Mouse (Mus musculus): ENCODE measurements at regions not wholly inside any gene's neighbourhood (a gene's known extent, or its start where the extent isn't known, plus 50 kb on each side); places are given as distances from the start of the nearest gene placed in this dataset.

DNA sequence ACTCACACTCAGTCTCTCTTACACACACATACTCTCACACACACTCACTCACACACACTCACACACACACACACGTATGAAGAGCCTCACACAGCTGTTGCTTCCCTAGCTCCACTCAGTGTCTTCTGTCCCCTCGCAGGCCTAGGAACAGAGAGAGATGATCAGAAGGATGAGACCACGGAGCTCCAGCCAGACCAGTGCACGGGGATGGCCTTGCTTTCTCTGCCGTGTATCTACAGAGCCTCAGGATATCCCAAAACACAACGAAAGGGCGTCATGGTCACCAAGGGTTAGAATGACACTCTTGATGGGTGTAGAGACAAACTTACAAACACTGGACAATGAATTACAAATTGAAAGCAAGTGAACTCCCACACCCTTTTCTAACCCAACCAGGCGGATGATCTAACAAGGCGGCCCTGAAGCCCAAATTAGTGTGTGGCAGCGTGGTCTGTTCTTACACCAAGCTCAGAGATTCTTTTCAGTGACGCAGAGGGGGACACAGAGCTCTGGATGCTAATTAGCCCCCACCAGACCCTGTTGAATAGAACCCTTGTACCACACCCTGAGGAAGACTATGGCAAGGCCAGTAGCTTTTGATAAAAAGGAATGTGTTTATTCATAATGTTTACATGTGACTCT is 83.0 kb downstream of the Gm11011 start:
- no peaks in the 10 kb centered on the region for H3K27me3 ChIP-seq (ENCODE audit: control insufficient read depth, insufficient read depth, insufficient read length)
- H3ac ChIP-seq (ENCODE audit: control insufficient read depth, insufficient read length): no peak overlapping the region
- no peak overlapping the region for H3K4me2 ChIP-seq (ENCODE audit: low read depth)
- TF ChIP-seq POLR2A (IDR thresholded peaks at IDR 0.05; ENCODE audit: insufficient read length, low read depth) (no peak), POLR2AphosphoS2 (IDR thresholded peaks at IDR 0.05; ENCODE audit: insufficient read length, low read depth) (no peak), SRF (IDR thresholded peaks at IDR 0.05; ENCODE audit: control insufficient read depth, insufficient read length, low read depth) (no peak)
- no peaks in the 10 kb centered on the region for H3K36me3 ChIP-seq (ENCODE audit: control insufficient read depth, insufficient read depth)
- no peaks in the 10 kb centered on the region for H3K79me2 ChIP-seq (ENCODE audit: control insufficient read depth, insufficient read depth)
- H3K4me3 ChIP-seq: no peak overlapping the region

DNA sequence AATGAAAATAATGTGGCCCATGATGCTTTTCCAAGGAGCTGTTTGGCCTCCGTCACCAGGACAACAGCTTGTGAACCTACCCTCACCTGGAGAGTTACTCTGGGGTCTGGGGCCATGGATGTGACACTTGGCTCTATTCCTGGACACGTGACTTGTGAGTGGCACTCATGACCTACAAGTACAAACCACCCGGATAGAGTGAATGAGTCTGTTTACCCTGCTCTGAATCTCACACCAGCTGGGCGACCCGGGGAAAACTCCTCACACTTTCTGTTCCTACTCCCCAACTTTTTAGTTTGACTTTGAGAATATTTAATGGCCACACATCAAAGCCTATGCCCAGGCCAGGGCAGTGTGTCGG is 84.0 kb downstream of the Gm11011 start:
- no peaks in the 10 kb centered on the region for H3K79me2 ChIP-seq (ENCODE audit: control insufficient read depth, insufficient read depth)
- H3ac ChIP-seq (ENCODE audit: control insufficient read depth, insufficient read length): no peak overlapping the region
- TF ChIP-seq SRF (IDR thresholded peaks at IDR 0.05; ENCODE audit: control insufficient read depth, insufficient read length, low read depth): no peak
- H3K36me3 ChIP-seq (ENCODE audit: control insufficient read depth, insufficient read depth): no peaks in the 10 kb centered on the region
- H3K27me3 ChIP-seq (ENCODE audit: control insufficient read depth, insufficient read depth, insufficient read length): no peaks in the 10 kb centered on the region
- H3K4me3 ChIP-seq: no peak overlapping the region
- no peak overlapping the region for H3K4me2 ChIP-seq (ENCODE audit: low read depth)

DNA sequence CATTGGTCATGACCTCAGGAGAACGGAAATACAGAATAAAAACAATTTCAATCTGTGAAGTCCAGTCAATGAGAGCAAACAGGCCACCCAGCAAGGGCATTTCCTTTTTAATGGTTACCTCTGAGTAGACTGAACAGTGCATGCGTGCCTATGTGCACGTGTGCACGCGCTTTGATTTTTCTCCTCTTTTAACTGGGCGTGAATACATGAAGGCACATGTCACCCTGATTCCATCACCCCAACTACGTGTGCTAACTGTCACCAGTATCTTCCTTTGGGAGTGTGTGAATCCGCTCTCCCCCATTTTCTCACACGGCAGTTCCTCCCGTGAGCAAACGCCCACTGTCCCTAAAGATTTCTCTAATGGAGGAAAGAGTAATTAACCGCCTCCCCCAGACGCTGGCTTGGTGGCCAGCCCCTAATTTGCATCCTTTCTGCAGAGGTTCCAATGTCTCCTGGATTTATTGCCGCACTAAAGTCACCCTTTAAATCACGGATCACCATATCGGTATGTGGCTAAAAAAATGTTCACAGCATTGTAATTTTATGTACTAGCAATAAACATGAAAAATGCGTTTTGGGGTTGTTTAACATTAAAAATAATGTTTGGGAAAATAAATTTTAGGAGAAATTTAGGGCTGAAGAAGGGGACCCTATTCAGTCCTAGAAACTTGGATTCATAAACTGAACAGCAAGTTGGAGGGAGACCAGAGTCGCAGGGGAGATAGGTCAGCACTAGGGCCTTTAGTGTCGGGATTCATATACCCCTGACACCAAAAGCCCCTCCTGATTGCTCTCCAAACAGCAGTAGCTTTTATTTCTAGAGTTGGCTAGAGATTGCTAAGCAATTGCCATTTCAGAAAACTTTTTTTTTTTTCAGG is 84.6 kb downstream of the Gm11011 start:
- H3K27me3 ChIP-seq (ENCODE audit: control insufficient read depth, insufficient read depth, insufficient read length): no peaks in the 10 kb centered on the region
- H3K36me3 ChIP-seq (ENCODE audit: control insufficient read depth, insufficient read depth): no peaks in the 10 kb centered on the region
- H3K79me2 ChIP-seq (ENCODE audit: control insufficient read depth, insufficient read depth): no peaks in the 10 kb centered on the region
- no peak overlapping the region for H3K4me3 ChIP-seq
- no peak overlapping the region for H3K4me2 ChIP-seq (ENCODE audit: low read depth)
- TF ChIP-seq MAX (IDR thresholded peaks at IDR 0.05; ENCODE audit: low read depth) (no peak), SRF (IDR thresholded peaks at IDR 0.05; ENCODE audit: control insufficient read depth, insufficient read length, low read depth) (no peak), POLR2AphosphoS2 (IDR thresholded peaks at IDR 0.05; ENCODE audit: insufficient read length, low read depth) (no peak), POLR2A (IDR thresholded peaks at IDR 0.05; ENCODE audit: insufficient read length, low read depth) (no peak), REST (IDR thresholded peaks at IDR 0.05; ENCODE audit: insufficient read depth, insufficient read length) (no peak), MYOG (IDR thresholded peaks at IDR 0.05; ENCODE audit: control insufficient read depth in 1 of 3, insufficient read depth in 1 of 3, insufficient read length in 2 of 3, low read depth in 2 of 3) (no peak), USF1 (IDR thresholded peaks at IDR 0.05; ENCODE audit: low read depth) (no peak), CEBPB (IDR thresholded peaks at IDR 0.05; ENCODE audit: insufficient read depth, poor library complexity, severe bottlenecking) (no peak), MYOD1 (IDR thresholded peaks at IDR 0.05; ENCODE audit: control insufficient read depth in 1 of 3, insufficient read length in 2 of 3, low read depth in 2 of 3) (no peak), E2F4 (IDR thresholded peaks at IDR 0.05; ENCODE audit: insufficient read depth) (no peak), TCF3 (IDR thresholded peaks at IDR 0.05; ENCODE audit: insufficient read length, low read depth) (no peak), TCF12 (IDR thresholded peaks at IDR 0.05; ENCODE audit: insufficient read depth, poor library complexity, severe bottlenecking) (no peak)
- H3ac ChIP-seq (ENCODE audit: control insufficient read depth, insufficient read length): no peak overlapping the region

DNA sequence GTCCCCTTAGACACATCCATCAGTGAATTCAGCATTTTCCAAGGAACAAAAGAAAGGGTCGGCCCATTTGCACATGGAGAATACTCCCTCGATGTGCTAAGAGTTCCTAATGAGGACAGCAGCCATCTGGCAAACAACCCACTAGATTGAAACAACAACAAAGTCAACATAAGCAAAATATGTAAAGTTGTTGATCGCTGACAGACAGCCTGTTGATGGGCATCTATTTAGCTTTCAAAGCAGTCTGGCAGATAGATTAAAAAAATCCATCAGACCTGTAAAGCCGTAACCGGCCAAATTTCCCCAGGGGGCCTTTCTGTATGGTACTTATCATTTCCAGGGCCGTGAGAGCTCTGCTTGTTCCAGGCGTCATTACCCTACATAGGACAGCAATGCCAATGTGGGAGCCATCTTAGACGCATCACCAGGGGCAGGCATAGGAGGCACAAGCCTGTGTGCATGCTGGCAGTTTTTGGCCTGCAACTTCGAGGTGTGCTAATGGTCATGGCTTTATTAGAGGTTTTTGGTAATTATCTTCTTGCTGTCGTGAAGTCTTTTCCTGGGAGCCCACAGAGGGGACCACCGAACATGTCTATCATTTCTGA is 85.7 kb downstream of the Gm11011 start:
- H3K4me2 ChIP-seq (ENCODE audit: low read depth): no peak overlapping the region
- no peak overlapping the region for H3K4me3 ChIP-seq
- TF ChIP-seq POLR2A (IDR thresholded peaks at IDR 0.05; ENCODE audit: insufficient read length, low read depth): no peak
- no peak for TF ChIP-seq TCF3 (IDR thresholded peaks at IDR 0.05; ENCODE audit: insufficient read length, low read depth)
- no peak for TF ChIP-seq MYOD1 (IDR thresholded peaks at IDR 0.05; ENCODE audit: control insufficient read depth in 1 of 3, insufficient read length in 2 of 3, low read depth in 2 of 3)
- no peak for TF ChIP-seq E2F4 (IDR thresholded peaks at IDR 0.05; ENCODE audit: insufficient read depth)
- no peak for TF ChIP-seq CEBPB (IDR thresholded peaks at IDR 0.05; ENCODE audit: insufficient read depth, poor library complexity, severe bottlenecking)
- no peak for TF ChIP-seq MYOG (IDR thresholded peaks at IDR 0.05; ENCODE audit: control insufficient read depth in 1 of 3, insufficient read depth in 1 of 3, insufficient read length in 2 of 3, low read depth in 2 of 3)
- H3K36me3 ChIP-seq (ENCODE audit: control insufficient read depth, insufficient read depth): no peaks in the 10 kb centered on the region
- H3K27me3 ChIP-seq (ENCODE audit: control insufficient read depth, insufficient read depth, insufficient read length): no peaks in the 10 kb centered on the region
- no peak overlapping the region for H3ac ChIP-seq (ENCODE audit: control insufficient read depth, insufficient read length)
- no peaks in the 10 kb centered on the region for H3K79me2 ChIP-seq (ENCODE audit: control insufficient read depth, insufficient read depth)

DNA sequence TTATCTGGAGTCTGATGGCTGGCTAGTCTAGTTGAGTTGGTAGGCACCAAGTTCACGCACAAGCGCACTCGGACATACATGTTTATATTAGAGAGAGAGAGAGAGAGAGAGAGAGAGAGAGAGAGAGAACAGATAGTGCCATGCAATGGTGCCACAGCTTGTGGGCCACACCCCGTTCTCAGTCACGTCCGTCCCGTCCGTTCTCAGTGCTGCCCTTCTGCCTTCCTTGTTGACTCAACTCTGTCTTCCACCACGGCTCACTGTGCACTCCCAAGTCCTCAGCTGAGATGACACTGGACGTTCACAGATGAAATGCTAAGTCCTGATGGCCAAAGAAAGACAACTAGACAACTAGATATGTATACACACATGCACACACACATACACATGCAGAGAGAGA is 92.2 kb downstream of the Gm11011 start:
- Histone ChIP-seq H3ac (ENCODE audit: control insufficient read depth, insufficient read length) (no peak overlapping the region), H3K36me3 (ENCODE audit: control insufficient read depth, insufficient read depth) (no peaks in the 10 kb centered on the region)

More for the DNA sequence above, 92.2 kb downstream of the Gm11011 start:
- no peak overlapping the region for H3K4me2 ChIP-seq (ENCODE audit: low read depth)
- no peak overlapping the region for H3K4me3 ChIP-seq
- H3K27me3 ChIP-seq (ENCODE audit: control insufficient read depth, insufficient read depth, insufficient read length): no peaks in the 10 kb centered on the region
- H3K79me2 ChIP-seq (ENCODE audit: control insufficient read depth, insufficient read depth): no peaks in the 10 kb centered on the region
- TF ChIP-seq SRF (IDR thresholded peaks at IDR 0.05; ENCODE audit: control insufficient read depth, insufficient read length, low read depth) (no peak), MAX (IDR thresholded peaks at IDR 0.05; ENCODE audit: low read depth) (no peak), MYOG (IDR thresholded peaks at IDR 0.05; ENCODE audit: control insufficient read depth in 1 of 3, insufficient read depth in 1 of 3, insufficient read length in 2 of 3, low read depth in 2 of 3) (no peak), MYOD1 (IDR thresholded peaks at IDR 0.05; ENCODE audit: control insufficient read depth in 1 of 3, insufficient read length in 2 of 3, low read depth in 2 of 3) (no peak), POLR2A (IDR thresholded peaks at IDR 0.05; ENCODE audit: insufficient read length, low read depth) (no peak), POLR2AphosphoS2 (IDR thresholded peaks at IDR 0.05; ENCODE audit: insufficient read length, low read depth) (no peak), TCF3 (IDR thresholded peaks at IDR 0.05; ENCODE audit: insufficient read length, low read depth) (no peak), CEBPB (IDR thresholded peaks at IDR 0.05; ENCODE audit: insufficient read depth, poor library complexity, severe bottlenecking) (no peak), TCF12 (IDR thresholded peaks at IDR 0.05; ENCODE audit: insufficient read depth, poor library complexity, severe bottlenecking) (no peak)

All from myocyte (in vitro differentiated cells).